Mouse (Mus musculus) limb, embryonic 11.5 days (tissue): Measurements from ENCODE around the gene Mtch1. TPM values are rescaled to one million over a fixed set of nuclear protein-coding genes. Genes with fewer than 3 reads are reported as not detected.

Experiments used
- ATAC-seq: fragments of 200-750 bp; cut with Nextera tagmentation; 2 replicates; pipeline ENCODE4 v1.8.0; 2017; ENCODE audit warnings: low read depth; ENCODE audit not compliant: insufficient number of reproducible peaks, low FRiP score, low TSS enrichment
- DNase-seq: peaks from one replicate; pipeline ENCODE4 v3.0.0-alpha.2; 2015; ENCODE audit warnings: low spot score
- H3K27ac ChIP-seq: fragments of 300-500 bp; sonication (generic); replicated peaks from 2 replicates; pipeline ENCODE4 v1.5.1; 2014; ENCODE audit warnings: low read depth, mild to moderate bottlenecking, low read length
- H3K27me3 ChIP-seq: fragments of 300-500 bp; sonication (generic); 2 replicates; pipeline ENCODE4 v1.6.1; 2014; ENCODE audit warnings: mild to moderate bottlenecking, low read length, mixed read lengths; ENCODE audit not compliant: control insufficient read depth, insufficient read depth
- H3K36me3 ChIP-seq: fragments of 300-500 bp; sonication (generic); 2 replicates; pipeline ENCODE4 v1.6.1; 2014; ENCODE audit warnings: mild to moderate bottlenecking, low read length, moderate library complexity, mixed read lengths; ENCODE audit not compliant: control insufficient read depth, insufficient read depth
- H3K4me1 ChIP-seq: fragments of 300-500 bp; sonication (generic); 2 replicates; pipeline ENCODE4 v1.6.1; 2014; ENCODE audit warnings: low read length, mixed read lengths; ENCODE audit not compliant: control insufficient read depth, insufficient read depth
- H3K4me2 ChIP-seq: fragments of 300-500 bp; sonication (generic); 2 replicates; pipeline ENCODE4 v1.6.1; 2014; ENCODE audit warnings: low read depth, mild to moderate bottlenecking, moderate library complexity; ENCODE audit not compliant: severe bottlenecking
- H3K4me3 ChIP-seq: fragments of 300-500 bp; sonication (generic); 2 replicates; pipeline ENCODE4 v1.5.1; 2014; ENCODE audit warnings: low read depth, low read length
- H3K9ac ChIP-seq: fragments of 300-500 bp; sonication (generic); 2 replicates; pipeline ENCODE4 v1.6.1; 2014; ENCODE audit warnings: mild to moderate bottlenecking, low read length
- H3K9me3 ChIP-seq: fragments of 300-500 bp; sonication (generic); 2 replicates; pipeline ENCODE4 v1.6.1; 2016; ENCODE audit warnings: low read length; ENCODE audit not compliant: control insufficient read depth
- WGBS: fragments of 180-500 bp; shearing (Covaris S2); extraction: QIAGEN DNeasy Blood & Tissue Kit; methylation state at CpG from one replicate; pipeline ENCODE4 v1.1.7; 2014; 5-methylcytosine and 5-hydroxymethylcytosine counted together
- polyA plus RNA-seq: library from polyadenylated mRNA; unstranded; fragments of >200 nt; fragmentation: Nextera tagmentation; extraction: Ambion mirVana; gene quantifications from 2 replicates; pipeline ENCODE4 v1.2.1, GENCODE M21; 2014

Mtch1 gene
- polyA plus RNA-seq, 1 experiment from 2014 or later, result 321 TPM

GRCm38 (mm10) chr17:29388978-29389377 is 41.2 kb upstream of the Mtch1 start:
- Histone ChIP-seq H3K9me3 (no peaks in the 10 kb centered on the region), H3K4me3 (no peak overlapping the region), H3K9ac (no peak overlapping the region), H3K27ac (no peak overlapping the region), H3K36me3 (no peaks in the 10 kb centered on the region), H3K4me2 (no peak overlapping the region), H3K27me3 (no peaks in the 10 kb centered on the region), H3K4me1 (no peaks in the 10 kb centered on the region)
- ATAC-seq, result no peak
- 81% methylated on average over 11 of the region's 11 CpGs for WGBS
- DNase-seq, result no peak

- WGBS, result 46% methylated on average over 6 of the region's 6 CpGs
- ATAC-seq (no peak), DNase-seq (no peak)
- no peaks in the 10 kb centered on the region for H3K36me3 ChIP-seq
- H3K9ac ChIP-seq, result no peak overlapping the region
- no peaks in the 10 kb centered on the region for H3K27me3 ChIP-seq
- no peaks in the 10 kb centered on the region for H3K9me3 ChIP-seq
- H3K4me2 ChIP-seq, result no peak overlapping the region
- no peak overlapping the region for H3K27ac ChIP-seq
- H3K4me3 ChIP-seq, result no peak overlapping the region
- no peaks in the 10 kb centered on the region for H3K4me1 ChIP-seq
Measured at GRCm38 (mm10) chr17:29385746-29386145, 38.0 kb upstream of the Mtch1 start.

- Histone ChIP-seq H3K27me3 (no peaks in the 10 kb centered on the region), H3K9me3 (no peaks in the 10 kb centered on the region), H3K9ac (no peak overlapping the region), H3K36me3 (no peaks in the 10 kb centered on the region), H3K4me2 (no peak overlapping the region), H3K4me1 (no peaks in the 10 kb centered on the region), H3K4me3 (no peak overlapping the region), H3K27ac (no peak overlapping the region)
- ATAC-seq, result no peak
- DNase-seq, result no peak
- 61% methylated on average over 5 of the region's 5 CpGs for WGBS
Measured at GRCm38 (mm10) chr17:29384850-29385438, 37.2 kb upstream of the Mtch1 start.

GRCm38 (mm10) chr17:29383923-29384322 is 36.2 kb upstream of the Mtch1 start:
- Histone ChIP-seq H3K4me2 (no peak overlapping the region), H3K4me1 (no peaks in the 10 kb centered on the region), H3K4me3 (no peak overlapping the region), H3K27ac (no peak overlapping the region), H3K9me3 (no peaks in the 10 kb centered on the region), H3K9ac (no peak overlapping the region), H3K36me3 (no peaks in the 10 kb centered on the region), H3K27me3 (no peaks in the 10 kb centered on the region)
- WGBS, result 63% methylated on average over 9 of the region's 9 CpGs
- DNase-seq, result no peak
- ATAC-seq, result no peak

- H3K9ac ChIP-seq, result no peak overlapping the region
- no peak overlapping the region for H3K4me3 ChIP-seq
- no peaks in the 10 kb centered on the region for H3K27me3 ChIP-seq
- H3K4me2 ChIP-seq, result no peak overlapping the region
- no peaks in the 10 kb centered on the region for H3K36me3 ChIP-seq
- H3K27ac ChIP-seq, result no peak overlapping the region
- DNase-seq (no peak), ATAC-seq (no peak)
- no peaks in the 10 kb centered on the region for H3K9me3 ChIP-seq
- WGBS, result 78% methylated on average over 11 of the region's 11 CpGs
- no peaks in the 10 kb centered on the region for H3K4me1 ChIP-seq
Measured at GRCm38 (mm10) chr17:29382417-29382816, 34.7 kb upstream of the Mtch1 start.

GRCm38 (mm10) chr17:29381472-29381871 is 33.7 kb upstream of the Mtch1 start:
- 0 out of 2 replicates have a peak, but pooled peaks have one; percentile 77 for ATAC-seq
- WGBS, result 26% methylated on average over 7 of the region's 7 CpGs

GRCm38 (mm10) chr17:29380241-29380640 is 32.5 kb upstream of the Mtch1 start:
- no peak overlapping the region for H3K27ac ChIP-seq
- no peaks in the 10 kb centered on the region for H3K9me3 ChIP-seq
- ATAC-seq, result no peak
- H3K4me1 ChIP-seq, result no peaks in the 10 kb centered on the region
- 75% methylated on average over 4 of the region's 4 CpGs for WGBS
- H3K36me3 ChIP-seq, result no peaks in the 10 kb centered on the region
- no peak for DNase-seq
- no peaks in the 10 kb centered on the region for H3K27me3 ChIP-seq
- H3K4me3 ChIP-seq, result no peak overlapping the region
- no peak overlapping the region for H3K4me2 ChIP-seq
- H3K9ac ChIP-seq, result no peak overlapping the region

More at GRCm38 (mm10) chr17:29381472-29381871, 33.7 kb upstream of the Mtch1 start:
- H3K4me1 ChIP-seq, result no peaks in the 10 kb centered on the region
- no peaks in the 10 kb centered on the region for H3K27me3 ChIP-seq
- H3K27ac ChIP-seq, result no peak overlapping the region
- H3K4me3 ChIP-seq, result no peak overlapping the region
- DNase-seq, result peak; percentile 82
- no peaks in the 10 kb centered on the region for H3K9me3 ChIP-seq
- no peak overlapping the region for H3K9ac ChIP-seq
- no peaks in the 10 kb centered on the region for H3K36me3 ChIP-seq
- no peak overlapping the region for H3K4me2 ChIP-seq

GRCm38 (mm10) chr17:29378056-29378455 is 30.3 kb upstream of the Mtch1 start:
- no peak overlapping the region for H3K27ac ChIP-seq

GRCm38 (mm10) chr17:29375871-29376270 is 28.1 kb upstream of the Mtch1 start:
- no peak for ATAC-seq
- Histone ChIP-seq H3K36me3 (no peaks in the 10 kb centered on the region), H3K9ac (no peak overlapping the region)

More at GRCm38 (mm10) chr17:29378056-29378455, 30.3 kb upstream of the Mtch1 start:
- Histone ChIP-seq H3K9me3 (no peaks in the 10 kb centered on the region), H3K4me3 (no peak overlapping the region), H3K27me3 (no peaks in the 10 kb centered on the region), H3K9ac (no peak overlapping the region), H3K36me3 (no peaks in the 10 kb centered on the region), H3K4me2 (no peak overlapping the region), H3K4me1 (no peaks in the 10 kb centered on the region)
- 68% methylated on average over 8 of the region's 8 CpGs for WGBS
- no peak for DNase-seq
- no peak for ATAC-seq

More at GRCm38 (mm10) chr17:29375871-29376270, 28.1 kb upstream of the Mtch1 start:
- 81% methylated on average over 10 of the region's 10 CpGs for WGBS
- Histone ChIP-seq H3K4me3 (no peak overlapping the region), H3K4me2 (no peak overlapping the region), H3K27me3 (no peaks in the 10 kb centered on the region), H3K4me1 (no peaks in the 10 kb centered on the region), H3K27ac (no peak overlapping the region), H3K9me3 (no peaks in the 10 kb centered on the region)
- DNase-seq, result no peak
